Mouse (Mus musculus): ENCODE measurements around the gene Dlgap5. TPM values are rescaled to one million over a fixed set of nuclear protein-coding genes. Genes with fewer than 3 reads are reported as not detected.

Gene Dlgap5
- polyA plus RNA-seq, 1 experiment, result 76.7 TPM

DNA sequence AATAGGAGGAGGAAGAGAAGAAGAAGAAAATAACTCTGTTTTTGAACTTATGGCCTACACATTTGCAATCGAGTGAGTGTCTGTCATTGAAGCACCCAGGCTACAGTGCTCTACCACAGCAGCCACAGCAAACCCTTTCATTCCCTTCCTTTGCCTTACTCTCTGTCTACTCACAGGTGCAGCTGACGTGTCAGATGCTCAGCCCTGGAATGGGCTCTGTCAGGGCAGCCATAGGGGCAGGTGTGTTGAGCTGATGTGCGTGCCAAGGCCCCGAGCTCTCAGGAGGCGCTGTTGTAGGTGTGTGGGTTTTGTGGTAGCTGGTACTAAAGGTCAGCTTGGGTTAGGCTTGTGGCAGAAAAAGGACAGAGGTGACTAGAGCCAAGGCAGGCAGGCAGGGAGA lies 48.5 kb downstream of the Dlgap5 start:
- Histone ChIP-seq H3K4me3 (replicated peaks; ENCODE audit: control insufficient read depth, low read depth, low read length) (no peak overlapping the region), H3K27ac (ENCODE audit: control insufficient read depth, insufficient read depth, low read depth, low read length, poor library complexity) (no peak overlapping the region), H3K4me1 (ENCODE audit: control insufficient read depth, insufficient read depth, low read length) (peaks cover 4% of the 10 kb centered on the region)
- TF ChIP-seq POLR2A (IDR thresholded peaks at IDR 0.05; ENCODE audit: borderline replicate concordance, control insufficient read depth, low read depth, low read length) (no peak), CTCF (IDR thresholded peaks at IDR 0.05; ENCODE audit: control insufficient read depth, insufficient read depth, low read length) (no peak)
- 78% methylated on average over 5 of the region's 5 CpGs for WGBS

DNA sequence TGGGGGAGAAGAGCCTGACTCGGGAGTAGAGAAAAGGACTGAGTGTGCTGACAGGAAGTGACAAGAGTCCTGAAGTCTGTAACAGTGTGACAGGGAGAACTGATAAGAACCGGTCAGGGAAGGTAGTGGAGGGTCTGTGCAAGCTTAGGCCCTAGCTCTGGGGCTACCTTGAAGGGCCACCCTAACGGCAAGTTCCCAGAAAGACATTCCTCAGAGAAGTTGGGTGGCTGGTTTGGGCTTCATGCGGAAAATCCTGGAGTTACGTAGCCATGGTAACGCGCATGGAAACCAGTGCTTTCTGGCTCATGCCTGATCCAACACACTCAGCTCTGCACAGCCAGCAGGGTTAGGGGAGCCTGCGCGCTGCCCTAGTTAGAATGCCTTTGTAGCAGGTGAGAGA lies 50.7 kb downstream of the Dlgap5 start, which contains the start of gene Lgals3:
TSS of gene Lgals3 (plus strand) at position 291 of the 400 bp plus-strand sequence.
- Histone ChIP-seq H3K4me3 (replicated peaks; ENCODE audit: control insufficient read depth, low read depth, low read length) (no peak within 1 kb of the TSS), H3K4me1 (ENCODE audit: control insufficient read depth, insufficient read depth, low read length) (peaks cover 5% of the 10 kb centered on the region), H3K27ac (ENCODE audit: control insufficient read depth, insufficient read depth, low read depth, low read length, poor library complexity) (no peak within 1 kb of the TSS)
- TF ChIP-seq CTCF (IDR thresholded peaks at IDR 0.05; ENCODE audit: control insufficient read depth, insufficient read depth, low read length) (no peak), POLR2A (IDR thresholded peaks at IDR 0.05; ENCODE audit: borderline replicate concordance, control insufficient read depth, low read depth, low read length) (no peak)
- 64% methylated on average over 9 of the region's 9 CpGs for WGBS

DNA sequence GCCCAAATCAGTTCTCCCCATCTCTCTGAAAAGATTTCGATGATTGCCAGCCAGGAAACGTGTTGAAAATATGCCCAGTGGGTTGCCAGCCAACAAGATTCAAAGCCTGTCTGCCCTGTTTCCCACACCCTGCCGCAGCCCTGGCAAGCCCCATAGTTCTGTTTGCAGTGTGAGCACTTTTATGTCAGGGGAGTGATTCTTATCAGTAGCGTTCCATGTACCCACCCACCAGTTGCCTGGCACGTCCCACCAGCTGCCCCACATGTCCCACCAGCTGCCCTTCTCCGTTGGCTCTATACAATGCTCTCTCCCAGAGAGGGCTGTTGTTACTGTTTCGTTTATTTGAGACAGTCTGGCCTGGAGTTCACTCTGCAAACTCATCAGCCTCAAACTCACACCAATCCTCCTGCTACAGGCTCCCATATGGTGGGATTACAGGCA lies 51.3 kb downstream of the Dlgap5 start:
- peaks cover 7% of the 10 kb centered on the region for H3K4me1 ChIP-seq (ENCODE audit: control insufficient read depth, insufficient read depth, low read length)
- 6% methylated on average over 7 of the region's 7 CpGs for WGBS
- no peak overlapping the region for H3K27ac ChIP-seq (ENCODE audit: control insufficient read depth, insufficient read depth, low read depth, low read length, poor library complexity)

DNA sequence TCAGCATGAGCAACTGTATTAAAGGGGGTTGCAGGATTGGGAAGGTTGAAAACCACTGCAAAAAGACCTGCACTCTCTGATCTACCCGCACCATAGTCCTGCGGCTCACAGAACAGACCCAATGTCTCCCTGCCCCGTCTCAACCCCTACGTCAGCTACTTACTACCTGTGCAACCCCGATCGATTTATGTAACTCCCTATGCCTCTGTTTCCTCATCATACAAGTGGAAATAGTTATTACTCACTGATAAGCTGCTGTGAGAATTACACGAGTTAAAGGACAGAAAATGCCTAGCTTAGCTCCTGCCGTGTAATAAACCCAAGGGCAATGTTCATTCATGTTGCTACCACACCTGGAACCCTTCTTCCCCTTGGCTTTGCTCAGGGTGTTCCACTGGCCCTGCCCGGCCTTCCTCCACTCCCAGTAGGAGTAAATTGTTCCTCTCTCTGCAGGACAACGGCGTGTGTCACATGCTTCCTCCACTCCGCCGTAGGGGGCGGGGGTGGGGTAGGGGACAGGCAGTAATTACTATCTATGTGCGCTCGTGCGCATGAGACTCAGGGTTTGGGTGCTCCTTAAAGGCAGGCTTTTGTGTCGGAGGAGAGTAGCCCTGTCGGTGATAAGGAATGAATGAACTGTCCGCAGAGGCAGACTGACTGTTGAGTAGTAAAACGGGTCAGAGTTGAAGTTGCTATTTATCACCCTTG lies 53.3 kb downstream of the Dlgap5 start:
- Histone ChIP-seq H3K4me3 (replicated peaks; ENCODE audit: control insufficient read depth, low read depth, low read length) (no peak overlapping the region), H3K4me1 (ENCODE audit: control insufficient read depth, insufficient read depth, low read length) (peaks cover 7% of the 10 kb centered on the region), H3K27ac (ENCODE audit: control insufficient read depth, insufficient read depth, low read depth, low read length, poor library complexity) (no peak overlapping the region)
- TF ChIP-seq POLR2A (IDR thresholded peaks at IDR 0.05; ENCODE audit: borderline replicate concordance, control insufficient read depth, low read depth, low read length), result no peak
- no peak for TF ChIP-seq CTCF (IDR thresholded peaks at IDR 0.05; ENCODE audit: control insufficient read depth, insufficient read depth, low read length)
- 15% methylated on average over 21 of the region's 21 CpGs for WGBS

More for the DNA sequence above, 51.3 kb downstream of the Dlgap5 start:
- TF ChIP-seq POLR2A (IDR thresholded peaks at IDR 0.05; ENCODE audit: borderline replicate concordance, control insufficient read depth, low read depth, low read length) (no peak), CTCF (IDR thresholded peaks at IDR 0.05; ENCODE audit: control insufficient read depth, insufficient read depth, low read length) (no peak)
- H3K4me3 ChIP-seq (replicated peaks; ENCODE audit: control insufficient read depth, low read depth, low read length), result no peak overlapping the region

DNA sequence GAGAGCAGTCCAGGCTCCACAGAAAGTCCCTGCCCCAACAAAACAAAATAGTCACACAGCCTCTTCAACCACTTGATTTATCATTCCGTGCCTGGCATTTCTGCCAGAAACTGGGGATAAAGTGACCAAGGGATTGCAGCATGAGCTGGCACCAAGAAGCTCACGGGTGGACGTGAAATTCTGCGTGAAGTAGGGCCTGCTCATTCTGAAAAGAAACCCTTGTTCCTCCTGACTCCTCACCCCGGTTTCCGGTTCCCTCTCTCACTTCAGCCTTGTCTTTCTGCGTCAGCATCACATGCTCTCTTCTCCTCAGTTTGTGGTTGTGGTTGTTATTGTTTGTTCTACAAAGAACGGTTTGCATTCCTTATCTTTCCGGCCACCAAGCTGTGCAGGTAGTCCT lies 56.3 kb downstream of the Dlgap5 start:
- 61% methylated on average over 9 of the region's 9 CpGs for WGBS

DNA sequence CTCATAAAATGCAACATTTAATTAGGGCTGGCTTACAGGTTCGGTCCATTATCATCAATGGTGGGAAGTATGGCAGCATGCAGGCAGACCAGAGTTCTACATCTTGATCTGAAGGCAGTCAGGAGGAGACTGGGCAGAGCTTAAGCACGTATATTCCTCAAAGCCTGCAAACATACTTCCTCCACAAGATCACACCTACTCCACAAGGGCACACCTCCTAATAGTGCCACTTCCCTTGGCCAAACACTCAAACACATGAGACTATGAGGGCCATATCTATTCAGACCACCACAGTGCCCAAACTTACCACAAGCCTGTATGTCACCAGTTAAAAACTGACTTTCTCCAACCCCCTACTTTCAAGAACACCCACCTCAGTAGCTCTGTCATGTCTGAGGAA lies 56.8 kb downstream of the Dlgap5 start:
- 53% methylated on average over 2 of the region's 2 CpGs for WGBS
- H3K27ac ChIP-seq (ENCODE audit: control insufficient read depth, insufficient read depth, low read depth, low read length, poor library complexity), result peak overlapping the region; percentile 68
- TF ChIP-seq POLR2A (IDR thresholded peaks at IDR 0.05; ENCODE audit: borderline replicate concordance, control insufficient read depth, low read depth, low read length), result no peak
- H3K4me1 ChIP-seq (ENCODE audit: control insufficient read depth, insufficient read depth, low read length), result peaks cover 5% of the 10 kb centered on the region; the same call in 1 of the 2 replicates
- H3K4me3 ChIP-seq (replicated peaks; ENCODE audit: control insufficient read depth, low read depth, low read length), result no peak overlapping the region

More for the DNA sequence above, 56.3 kb downstream of the Dlgap5 start:
- no peak for TF ChIP-seq POLR2A (IDR thresholded peaks at IDR 0.05; ENCODE audit: borderline replicate concordance, control insufficient read depth, low read depth, low read length)
- no peak for TF ChIP-seq CTCF (IDR thresholded peaks at IDR 0.05; ENCODE audit: control insufficient read depth, insufficient read depth, low read length)
- H3K27ac ChIP-seq (ENCODE audit: control insufficient read depth, insufficient read depth, low read depth, low read length, poor library complexity), result peak overlapping the region; percentile 68
- H3K4me3 ChIP-seq (replicated peaks; ENCODE audit: control insufficient read depth, low read depth, low read length), result no peak overlapping the region
- peaks cover 5% of the 10 kb centered on the region for H3K4me1 ChIP-seq (ENCODE audit: control insufficient read depth, insufficient read depth, low read length)

DNA sequence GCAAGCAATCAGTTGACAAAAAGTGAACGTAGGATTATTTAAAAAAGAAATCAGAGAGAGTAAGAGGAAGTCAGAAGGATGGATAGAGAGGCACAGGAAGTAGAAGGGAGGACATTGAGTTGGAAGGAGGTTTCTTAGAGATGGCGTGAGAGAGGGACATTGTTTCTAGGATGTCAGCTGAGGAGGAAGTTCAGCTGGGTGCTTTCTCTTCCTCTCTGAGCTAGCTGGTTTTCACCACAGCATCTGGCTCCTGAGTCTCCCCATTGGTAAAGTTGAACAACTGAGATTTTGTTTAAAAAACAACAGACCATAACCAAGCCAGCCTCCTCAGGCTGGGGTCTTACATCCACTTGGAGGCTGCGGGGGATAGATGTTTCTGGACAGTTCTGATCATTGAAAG lies 58.6 kb downstream of the Dlgap5 start:
- WGBS, result 27% methylated on average over 3 of the region's 3 CpGs
- no peak for TF ChIP-seq CTCF (IDR thresholded peaks at IDR 0.05; ENCODE audit: control insufficient read depth, insufficient read depth, low read length)
- no peak for TF ChIP-seq POLR2A (IDR thresholded peaks at IDR 0.05; ENCODE audit: borderline replicate concordance, control insufficient read depth, low read depth, low read length)
- Histone ChIP-seq H3K4me1 (ENCODE audit: control insufficient read depth, insufficient read depth, low read length) (peaks cover 7% of the 10 kb centered on the region; the same call in 1 of the 2 replicates), H3K27ac (ENCODE audit: control insufficient read depth, insufficient read depth, low read depth, low read length, poor library complexity) (no peak overlapping the region), H3K4me3 (replicated peaks; ENCODE audit: control insufficient read depth, low read depth, low read length) (no peak overlapping the region)

DNA sequence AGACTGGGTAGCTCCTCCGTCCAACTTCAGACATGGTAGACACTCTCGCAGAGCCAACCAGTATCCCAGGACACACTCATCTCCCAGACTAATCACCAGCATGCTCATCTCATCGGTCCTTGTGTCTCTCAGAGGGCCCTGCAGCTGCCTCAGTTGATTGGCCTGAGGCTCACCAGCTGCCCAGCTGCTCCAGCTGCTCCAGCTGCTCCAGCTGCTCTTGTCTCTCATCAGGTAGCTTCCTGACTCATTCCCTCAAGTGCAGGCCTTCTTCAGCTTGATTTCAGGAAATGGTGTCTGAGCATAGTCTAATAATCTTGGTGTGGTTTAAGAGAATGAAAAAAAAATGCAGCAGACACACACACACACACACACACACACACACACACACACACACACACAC lies 61.6 kb downstream of the Dlgap5 start:
- H3K4me3 ChIP-seq (replicated peaks; ENCODE audit: control insufficient read depth, low read depth, low read length), result no peak overlapping the region
- 77% methylated on average over 3 of the region's 3 CpGs for WGBS
- TF ChIP-seq CTCF (IDR thresholded peaks at IDR 0.05; ENCODE audit: control insufficient read depth, insufficient read depth, low read length) (no peak), POLR2A (IDR thresholded peaks at IDR 0.05; ENCODE audit: borderline replicate concordance, control insufficient read depth, low read depth, low read length) (no peak)
- H3K4me1 ChIP-seq (ENCODE audit: control insufficient read depth, insufficient read depth, low read length), result peaks cover 7% of the 10 kb centered on the region
- no peak overlapping the region for H3K27ac ChIP-seq (ENCODE audit: control insufficient read depth, insufficient read depth, low read depth, low read length, poor library complexity)

Data from bone marrow, adult 2 months (tissue).